Mouse (Mus musculus): ENCODE data around the gene Osbpl7. TPM values are rescaled to one million over a fixed set of nuclear protein-coding genes. Genes with fewer than 3 reads are reported as not detected.

Gene Osbpl7
- polyA plus RNA-seq (2015; fragmentation: Nextera tagmentation; extraction: Ambion mirVana) = 2.3 and 2.9 TPM in 2 replicates

DNA sequence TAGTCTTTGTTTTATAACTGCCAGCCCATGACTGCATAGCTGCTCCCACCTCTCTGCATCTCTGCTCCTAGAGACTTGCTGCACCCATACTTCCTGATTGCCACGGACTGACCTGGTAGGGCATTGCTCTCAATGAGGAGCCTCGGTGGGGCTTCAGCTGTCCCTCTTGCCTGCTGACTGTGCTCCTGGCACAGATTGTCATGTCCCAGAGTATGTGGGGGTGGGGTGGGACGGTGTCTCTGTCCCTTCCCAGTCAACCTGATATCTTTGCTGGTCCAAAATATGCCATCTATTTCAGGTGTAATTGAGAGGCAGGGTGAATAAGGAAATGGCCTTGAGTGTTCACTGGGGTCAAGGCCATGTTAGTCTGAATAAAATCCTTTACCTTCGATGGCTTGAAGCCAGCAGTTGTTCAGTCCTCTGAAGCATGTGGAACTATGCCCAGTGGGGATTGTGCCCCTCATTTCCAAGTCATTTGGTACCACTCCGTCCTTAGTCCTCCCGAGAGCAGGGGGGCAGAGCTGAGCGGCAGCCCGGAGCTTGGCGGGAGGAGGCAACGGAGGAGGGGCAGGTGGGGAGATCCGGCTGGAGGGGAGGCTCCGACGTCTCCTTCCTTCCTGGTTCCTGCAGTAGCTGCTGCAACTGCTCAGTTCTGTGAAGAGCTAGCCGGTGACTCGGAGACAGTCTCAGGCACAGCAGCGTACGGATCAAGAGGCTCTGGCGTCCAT is at the start of gene Osbpl7:
Osbpl7 (plus strand) TSS at position 413 of the 728 bp plus-strand sequence.
- H3K36me3 ChIP-seq (replicated peaks) = peaks cover 39% of the 10 kb centered on the region
- peak; percentile 56 for ATAC-seq (ENCODE audit: insufficient read depth)
- 5% methylated on average over 18 of the region's 18 CpGs for WGBS (ENCODE audit: insufficient replicate concordance)
- peak within 1 kb of the TSS; percentile 54; the same call in 1 of the 2 replicates for H3K27ac ChIP-seq (replicated peaks)
- no peaks in the 10 kb centered on the region for H3K27me3 ChIP-seq
- peak within 1 kb of the TSS; percentile 72 for H3K4me2 ChIP-seq
- H3K4me1 ChIP-seq (replicated peaks) = peaks cover 28% of the 10 kb centered on the region
- H3K4me3 ChIP-seq (replicated peaks) = peak within 1 kb of the TSS; percentile 66
- H3K9me3 ChIP-seq (replicated peaks) = no peaks in the 10 kb centered on the region
- peak within 1 kb of the TSS; percentile 68 for H3K9ac ChIP-seq

DNA sequence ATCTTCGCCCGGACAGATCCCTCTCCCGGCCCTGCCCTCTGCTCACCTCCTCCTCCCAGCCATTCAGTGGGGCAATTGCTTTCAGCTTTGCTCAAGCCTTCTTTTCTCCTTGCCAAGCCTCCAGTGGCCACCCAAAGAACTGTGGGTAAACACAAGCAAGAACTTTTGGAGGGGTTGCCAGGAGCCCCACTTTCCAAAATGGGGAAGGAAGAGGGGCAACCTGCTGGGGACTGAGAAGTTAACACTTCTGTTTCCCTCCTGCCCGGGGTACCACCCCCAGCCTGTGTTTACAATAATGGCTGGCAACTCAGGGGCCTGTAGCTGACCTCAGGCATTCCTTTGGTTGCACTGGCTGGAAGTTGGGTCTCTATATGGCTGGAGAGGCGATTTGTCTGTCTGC is 47.3 kb upstream of the Osbpl7 start:
- Histone ChIP-seq H3K4me2 (no peak overlapping the region), H3K9ac (no peak overlapping the region), H3K27ac (replicated peaks) (no peak overlapping the region), H3K4me1 (replicated peaks) (no peaks in the 10 kb centered on the region), H3K4me3 (replicated peaks) (no peak overlapping the region), H3K36me3 (replicated peaks) (no peaks in the 10 kb centered on the region), H3K27me3 (peaks cover 77% of the 10 kb centered on the region), H3K9me3 (replicated peaks) (no peaks in the 10 kb centered on the region)
- ATAC-seq (ENCODE audit: insufficient read depth) = no peak
- WGBS (ENCODE audit: insufficient replicate concordance) = 30% methylated on average over 5 of the region's 5 CpGs

DNA sequence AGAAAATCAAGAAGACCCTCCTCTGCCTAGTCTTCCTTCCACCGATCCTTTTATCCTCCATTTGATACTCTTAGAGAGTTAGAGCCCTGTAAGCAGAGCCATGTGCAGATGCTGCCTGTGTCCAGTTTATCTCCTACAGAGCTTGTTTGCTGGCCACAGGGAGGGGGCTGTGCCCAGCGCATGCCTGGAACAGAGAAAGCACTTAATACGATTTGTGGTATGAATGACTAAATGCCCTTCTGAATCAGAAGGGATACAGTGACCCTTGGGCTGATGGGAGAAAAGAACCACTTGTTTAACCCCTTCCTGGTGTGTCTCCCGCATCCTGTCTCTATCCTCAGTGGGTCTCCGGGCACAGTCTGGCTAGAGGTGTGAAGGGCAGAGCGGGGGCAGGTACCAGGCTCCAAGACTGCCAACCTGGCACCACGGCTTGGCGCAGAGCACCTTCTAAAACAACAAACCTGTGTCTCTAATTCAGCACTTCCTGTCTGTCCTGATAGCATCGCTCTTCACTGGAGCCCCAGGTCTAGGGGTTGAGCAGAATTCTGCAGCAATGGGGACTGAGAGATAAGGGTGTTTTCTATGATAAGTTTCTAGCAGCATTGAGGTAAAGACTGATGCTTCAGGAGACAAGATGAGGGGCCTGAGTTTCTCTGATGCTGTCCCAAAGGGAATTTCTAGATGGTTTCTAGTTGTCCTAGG is 43.2 kb upstream of the Osbpl7 start:
- Histone ChIP-seq H3K4me1 (replicated peaks) (no peaks in the 10 kb centered on the region), H3K27ac (replicated peaks) (no peak overlapping the region), H3K4me2 (no peak overlapping the region), H3K4me3 (replicated peaks) (no peak overlapping the region), H3K9ac (no peak overlapping the region), H3K9me3 (replicated peaks) (no peaks in the 10 kb centered on the region), H3K27me3 (peaks cover 85% of the 10 kb centered on the region), H3K36me3 (replicated peaks) (no peaks in the 10 kb centered on the region)
- WGBS (ENCODE audit: insufficient replicate concordance) = 43% methylated on average over 9 of the region's 9 CpGs
- ATAC-seq (ENCODE audit: insufficient read depth) = no peak

DNA sequence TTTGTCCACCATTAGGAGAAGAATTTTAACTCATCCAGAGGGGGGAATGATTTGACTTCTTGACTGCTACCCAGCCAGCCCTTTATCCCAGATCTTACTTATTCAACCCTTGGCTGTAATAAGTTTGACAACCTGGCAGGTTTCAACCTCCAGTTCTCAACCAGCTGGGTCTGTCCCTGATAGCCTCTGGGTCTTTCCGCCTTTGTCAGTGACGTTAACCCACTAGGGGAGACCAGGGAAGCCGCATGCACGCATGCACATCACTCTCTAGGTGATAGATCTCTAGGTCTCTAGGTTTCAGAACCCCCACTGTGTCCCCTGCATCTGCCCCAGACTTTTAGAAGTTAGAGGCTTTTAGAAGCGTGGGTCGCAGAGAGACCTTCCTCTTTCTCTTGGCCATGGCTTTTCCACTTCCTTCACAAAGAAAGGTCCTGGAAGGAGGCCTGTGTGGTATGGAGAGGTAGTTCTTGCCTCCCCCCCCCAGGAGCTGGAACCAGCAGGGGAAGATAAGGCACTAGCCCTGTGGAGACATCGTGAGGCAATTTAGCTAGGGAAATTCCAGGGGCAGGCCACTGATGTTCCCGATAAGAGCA is 41.1 kb upstream of the Osbpl7 start:
- Histone ChIP-seq H3K4me2 (no peak overlapping the region), H3K9me3 (replicated peaks) (no peaks in the 10 kb centered on the region), H3K36me3 (replicated peaks) (no peaks in the 10 kb centered on the region), H3K4me3 (replicated peaks) (no peak overlapping the region), H3K9ac (no peak overlapping the region), H3K27me3 (peaks cover 83% of the 10 kb centered on the region), H3K27ac (replicated peaks) (no peak overlapping the region), H3K4me1 (replicated peaks) (no peaks in the 10 kb centered on the region)
- ATAC-seq (ENCODE audit: insufficient read depth) = no peak
- WGBS (ENCODE audit: insufficient replicate concordance) = 31% methylated on average over 8 of the region's 8 CpGs

DNA sequence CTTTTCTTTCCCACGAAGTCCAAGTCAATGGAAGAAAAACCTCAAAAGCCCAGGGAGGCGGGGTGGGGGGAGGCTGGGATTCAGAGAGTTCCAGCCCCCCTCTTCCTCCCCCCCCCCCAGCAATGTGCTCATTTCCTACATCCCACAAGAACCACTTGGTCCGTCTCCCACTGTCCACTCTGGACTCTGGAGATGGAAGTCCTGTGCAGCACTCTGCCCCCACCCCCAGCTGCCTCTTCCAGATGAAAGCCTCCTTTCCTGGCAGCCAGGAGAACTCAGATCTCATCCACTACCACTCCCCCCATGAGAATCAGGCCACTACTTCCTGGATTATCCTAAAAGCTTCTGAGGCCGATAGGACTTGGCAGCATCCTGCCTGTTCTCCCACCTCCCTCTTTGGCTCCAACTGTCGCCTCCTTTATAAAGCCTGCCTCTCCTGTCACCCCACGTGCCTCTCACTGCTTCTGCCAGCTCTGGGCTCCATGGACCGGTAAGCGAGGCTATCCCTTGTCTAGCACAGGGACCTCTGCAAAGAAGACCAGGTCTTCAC is 37.2 kb upstream of the Osbpl7 start, which contains the start of gene Sp6:
Sp6 (plus strand) TSS at position 274 of the 550 bp plus-strand sequence.
- no peaks in the 10 kb centered on the region for H3K36me3 ChIP-seq (replicated peaks)
- no peak within 1 kb of the TSS for H3K4me3 ChIP-seq (replicated peaks)
- no peak within 1 kb of the TSS for H3K9ac ChIP-seq
- no peaks in the 10 kb centered on the region for H3K9me3 ChIP-seq (replicated peaks)
- H3K27me3 ChIP-seq = peaks cover 96% of the 10 kb centered on the region
- no peak within 1 kb of the TSS for H3K27ac ChIP-seq (replicated peaks)
- H3K4me2 ChIP-seq = no peak within 1 kb of the TSS
- 0 out of 2 replicates have a peak, but pooled peaks cover 4% of the 10 kb centered on the region for H3K4me1 ChIP-seq (replicated peaks)
- ATAC-seq (ENCODE audit: insufficient read depth) = no peak
- WGBS (ENCODE audit: insufficient replicate concordance) = 28% methylated on average over 8 of the region's 8 CpGs

DNA sequence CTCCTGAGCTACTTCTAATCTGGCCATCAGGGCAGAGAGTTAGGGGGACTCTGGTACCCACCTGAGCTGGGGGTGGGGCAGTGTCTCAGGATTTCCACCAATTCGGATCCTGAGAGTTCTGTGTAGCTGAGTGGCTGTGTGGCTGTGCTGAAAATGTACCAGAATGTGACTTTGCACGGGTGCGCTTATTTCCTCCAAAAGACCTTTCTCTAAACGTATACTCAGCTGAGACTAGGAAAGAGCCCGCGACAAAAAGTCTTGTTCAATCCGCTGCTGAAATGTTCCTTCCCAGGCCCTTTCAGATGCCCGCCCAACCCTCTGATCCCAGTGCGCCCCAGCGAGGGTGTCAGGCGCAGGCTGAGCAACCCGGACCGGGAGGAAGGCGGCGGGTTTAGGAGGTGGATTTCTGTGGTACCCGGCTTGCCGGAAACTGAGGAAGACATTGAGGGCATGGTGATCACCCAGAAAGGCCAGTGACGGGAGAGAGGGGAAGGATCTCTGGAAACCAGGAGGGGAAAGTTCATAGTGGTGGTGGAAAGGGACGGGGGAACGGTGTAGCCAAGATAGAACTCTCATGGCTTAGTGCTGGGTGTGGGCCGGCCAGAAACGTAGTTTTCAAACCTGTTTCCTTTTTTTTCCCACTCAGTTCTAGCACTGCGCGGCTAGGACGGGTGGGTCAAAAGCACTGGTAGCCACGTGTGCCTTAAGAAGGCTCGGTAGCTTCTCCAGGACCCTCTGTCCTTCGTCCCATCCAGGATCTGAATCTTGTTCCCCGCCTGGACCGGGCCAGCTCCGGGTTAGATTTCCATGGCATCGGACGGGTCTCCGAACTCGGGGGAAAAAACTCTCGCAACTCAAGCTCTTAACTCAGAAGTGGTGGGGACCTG is 32.5 kb upstream of the Osbpl7 start:
- Histone ChIP-seq H3K36me3 (replicated peaks) (no peaks in the 10 kb centered on the region), H3K9ac (no peak overlapping the region), H3K4me2 (peak overlapping the region; percentile 48; the same call in 1 of the 2 replicates), H3K9me3 (replicated peaks) (no peaks in the 10 kb centered on the region), H3K4me1 (replicated peaks) (peaks cover 31% of the 10 kb centered on the region), H3K27ac (replicated peaks) (no peak overlapping the region), H3K27me3 (peaks cover 98% of the 10 kb centered on the region), H3K4me3 (replicated peaks) (peak overlapping the region; percentile 22; the same call in 1 of the 2 replicates)
- 2% methylated on average over 36 of the region's 36 CpGs for WGBS (ENCODE audit: insufficient replicate concordance)
- no peak for ATAC-seq (ENCODE audit: insufficient read depth)

DNA sequence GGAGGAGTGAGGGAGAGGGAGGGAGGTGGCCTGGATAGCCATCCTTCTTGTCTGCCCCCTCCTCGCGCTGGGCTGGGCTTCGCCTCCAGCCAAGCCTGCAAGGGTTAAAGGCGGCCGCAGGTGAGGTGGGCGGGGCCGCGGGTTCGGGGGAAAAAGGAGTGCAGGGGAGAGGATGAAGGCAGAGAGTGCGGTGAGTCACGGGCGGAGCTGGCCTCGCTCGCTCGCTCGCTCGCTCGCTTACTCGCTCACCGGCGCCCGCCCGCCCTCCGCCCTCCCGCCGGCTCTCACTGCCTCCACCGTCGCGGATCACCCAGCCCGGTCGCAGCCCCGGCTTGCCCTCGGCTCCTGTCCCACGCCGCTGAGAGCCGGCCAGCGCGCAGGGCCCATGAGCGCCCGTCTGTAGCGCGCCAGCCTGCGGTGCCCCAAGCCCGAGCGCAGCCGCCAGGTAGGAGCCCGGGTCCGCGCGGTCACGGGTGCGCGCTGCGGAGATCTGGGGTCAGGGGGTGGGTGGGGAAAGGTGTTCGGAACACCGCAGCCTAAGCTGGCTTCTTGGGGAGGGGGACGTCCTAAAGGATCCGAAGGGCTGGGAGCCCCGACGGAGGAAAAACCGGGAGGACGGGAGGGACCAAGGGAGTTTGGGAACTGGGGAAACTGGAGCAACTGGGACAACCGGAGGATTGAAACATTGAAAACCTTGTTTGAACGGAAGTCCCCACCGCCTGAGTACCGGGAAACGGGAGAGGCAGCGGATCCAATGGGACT is 31.7 kb upstream of the Osbpl7 start:
- peaks cover 98% of the 10 kb centered on the region for H3K27me3 ChIP-seq
- H3K4me3 ChIP-seq (replicated peaks) = peak overlapping the region; percentile 22
- ATAC-seq (ENCODE audit: insufficient read depth) = no peak
- no peak overlapping the region for H3K9ac ChIP-seq
- H3K4me1 ChIP-seq (replicated peaks) = peaks cover 31% of the 10 kb centered on the region
- under 1% methylated on average over 64 of the region's 68 CpGs for WGBS (ENCODE audit: insufficient replicate concordance)
- H3K36me3 ChIP-seq (replicated peaks) = no peaks in the 10 kb centered on the region
- H3K27ac ChIP-seq (replicated peaks) = no peak overlapping the region
- peak overlapping the region; percentile 48 for H3K4me2 ChIP-seq
- H3K9me3 ChIP-seq (replicated peaks) = no peaks in the 10 kb centered on the region

DNA sequence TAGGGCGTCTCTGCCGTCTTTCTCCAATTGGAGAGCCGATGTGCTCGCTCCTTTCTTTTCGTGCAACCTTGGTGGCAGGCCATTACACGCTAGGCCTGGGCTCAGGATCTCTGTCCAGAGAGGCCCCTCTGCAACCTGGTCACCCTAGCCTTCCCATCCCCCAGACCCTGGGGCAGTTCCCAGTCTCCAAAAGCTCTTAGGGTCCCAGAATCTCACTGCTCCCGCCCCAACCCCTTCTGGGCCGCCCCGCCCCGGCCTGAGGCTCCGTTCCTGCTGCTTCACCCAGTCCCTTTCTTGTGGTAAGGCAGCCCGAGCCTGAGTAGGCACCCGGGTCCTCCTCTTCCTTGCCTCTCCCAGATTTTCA is 31.1 kb upstream of the Osbpl7 start:
- Histone ChIP-seq H3K36me3 (replicated peaks) (no peaks in the 10 kb centered on the region), H3K4me3 (replicated peaks) (no peak overlapping the region), H3K27ac (replicated peaks) (no peak overlapping the region), H3K9me3 (replicated peaks) (no peaks in the 10 kb centered on the region), H3K27me3 (peaks cover 98% of the 10 kb centered on the region), H3K4me2 (no peak overlapping the region), H3K9ac (no peak overlapping the region), H3K4me1 (replicated peaks) (peaks cover 31% of the 10 kb centered on the region)
- WGBS (ENCODE audit: insufficient replicate concordance) = 10% methylated on average over 13 of the region's 13 CpGs
- ATAC-seq (ENCODE audit: insufficient read depth) = no peak

DNA sequence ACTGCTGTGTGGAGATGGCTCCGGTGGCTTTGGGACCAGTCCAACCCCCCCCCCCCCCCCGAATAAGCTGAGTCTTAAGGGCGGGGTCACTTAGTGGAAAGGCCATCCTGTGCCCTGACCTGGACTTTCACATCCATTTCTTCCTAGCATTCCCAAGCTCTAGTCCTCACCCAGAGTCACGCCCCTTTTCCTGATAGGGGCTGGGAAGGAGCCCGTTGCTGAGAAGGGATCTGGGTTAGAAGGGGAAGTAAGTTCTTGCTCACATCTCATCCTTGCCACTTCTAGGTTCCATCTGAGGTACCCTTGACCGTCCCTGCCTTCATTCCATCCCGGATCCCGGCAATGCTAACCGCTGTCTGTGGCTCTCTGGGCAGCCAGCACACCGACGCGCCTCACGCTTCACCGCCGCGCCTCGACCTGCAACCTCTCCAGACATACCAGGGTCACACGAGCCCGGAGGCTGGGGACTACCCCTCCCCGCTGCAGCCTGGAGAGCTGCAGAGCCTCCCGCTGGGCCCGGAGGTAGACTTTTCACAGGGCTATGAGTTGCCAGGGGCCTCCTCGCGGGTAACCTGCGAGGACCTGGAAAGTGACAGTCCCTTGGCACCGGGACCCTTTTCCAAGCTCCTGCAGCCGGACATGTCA is 29.2 kb upstream of the Osbpl7 start:
- Histone ChIP-seq H3K27me3 (peaks cover 96% of the 10 kb centered on the region), H3K36me3 (replicated peaks) (no peaks in the 10 kb centered on the region), H3K9me3 (replicated peaks) (no peaks in the 10 kb centered on the region), H3K4me2 (peak overlapping the region; percentile 83), H3K9ac (no peak overlapping the region), H3K4me3 (replicated peaks) (peak overlapping the region; percentile 59), H3K4me1 (replicated peaks) (peaks cover 40% of the 10 kb centered on the region), H3K27ac (replicated peaks) (no peak overlapping the region)
- WGBS (ENCODE audit: insufficient replicate concordance) = 2% methylated on average over 27 of the region's 27 CpGs
- no peak; the same call in 1 of the 2 replicates for ATAC-seq (ENCODE audit: insufficient read depth)

Data from liver, embryonic 15.5 days (tissue).